Mouse (Mus musculus) cerebellum, adult 18-20 months (tissue): ENCODE results near the gene Rpl9-ps1.

Source experiments
- DNase-seq, 2 experiments: peaks; one replicate each; pipeline ENCODE4 v3.0.0; 2021

Gene Rpl9-ps1

GRCm38 (mm10) chr11:83645521-83645920, at the start of gene Rpl9-ps1:
Rpl9-ps1 (minus strand) TSS chr11:83645621.
- no peak for DNase-seq

- no peak for DNase-seq
Measured at GRCm38 (mm10) chr11:83692008-83692407, 46.6 kb upstream of the Rpl9-ps1 start.

DNA sequence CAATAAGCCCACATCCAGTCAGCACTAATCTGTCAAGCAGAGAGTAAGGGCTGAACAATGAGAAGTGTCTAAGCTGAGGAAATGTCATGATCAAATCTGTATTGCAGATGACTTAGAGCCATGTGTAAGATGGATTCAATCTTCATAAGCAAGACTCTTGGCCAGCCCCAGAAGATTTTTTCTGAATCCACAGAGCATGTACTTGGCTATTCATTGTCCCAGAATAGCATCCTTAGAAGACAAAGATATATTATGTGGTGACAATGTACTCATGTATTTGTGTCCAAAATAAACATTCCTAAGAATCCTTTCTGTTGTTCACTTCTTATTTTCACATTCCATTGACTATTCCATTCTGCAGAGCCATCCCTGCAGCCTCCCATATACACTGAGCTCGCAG, 44.5 kb upstream of the Rpl9-ps1 start:
- no peak for DNase-seq

DNA sequence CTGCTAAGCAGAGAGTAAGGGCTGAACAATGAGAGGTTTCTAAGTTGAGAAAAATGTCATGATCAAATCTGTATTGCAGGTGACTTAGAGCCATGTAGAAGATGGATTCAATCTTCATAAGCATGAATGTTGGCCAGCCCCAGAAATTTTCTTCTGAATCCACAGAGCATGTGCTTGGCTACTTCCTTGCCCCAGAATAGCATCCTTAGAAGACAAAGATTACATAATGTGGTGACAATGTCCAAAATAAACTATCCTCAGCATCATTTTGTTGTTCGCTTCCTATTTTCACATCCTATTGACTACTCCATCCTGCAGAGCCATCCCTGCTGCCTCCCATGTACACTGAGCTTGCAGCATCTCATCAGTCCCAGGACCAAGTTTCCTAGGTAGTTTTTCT, 30.2 kb upstream of the Rpl9-ps1 start:
- no peak for DNase-seq

- DNase-seq = no peak
Measured at GRCm38 (mm10) chr11:83671743-83672142, 26.3 kb upstream of the Rpl9-ps1 start.

GRCm38 (mm10) chr11:83663532-83663931, 18.1 kb upstream of the Rpl9-ps1 start:
- DNase-seq = no peak

DNA sequence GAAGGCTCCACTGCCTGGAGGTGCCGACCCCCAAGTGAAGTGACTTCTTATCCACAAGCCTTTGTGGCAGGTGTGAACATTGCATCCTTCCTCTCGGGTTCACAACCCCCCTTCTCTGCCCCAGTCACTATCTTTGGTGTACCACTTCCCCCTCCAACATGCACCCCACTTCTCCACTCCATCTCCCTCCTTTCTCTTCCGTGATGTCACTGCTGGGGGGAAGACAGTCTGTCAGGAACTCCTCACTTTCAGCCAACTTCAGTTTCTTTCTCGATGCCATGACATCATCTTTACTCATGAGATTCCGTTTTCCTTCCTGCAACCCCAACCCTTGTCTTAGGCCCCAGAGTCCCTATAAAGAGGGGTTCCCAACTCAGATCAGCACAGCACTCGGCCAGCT, 16.8 kb upstream of the Rpl9-ps1 start, which contains the start of gene Ccl4:
Gene Ccl4, plus strand, starts transcription at position 381 of the 400 bp plus-strand sequence.
- no peak for DNase-seq

- DNase-seq = no peak
Measured at GRCm38 (mm10) chr11:83658797-83659196, 13.4 kb upstream of the Rpl9-ps1 start.

DNA sequence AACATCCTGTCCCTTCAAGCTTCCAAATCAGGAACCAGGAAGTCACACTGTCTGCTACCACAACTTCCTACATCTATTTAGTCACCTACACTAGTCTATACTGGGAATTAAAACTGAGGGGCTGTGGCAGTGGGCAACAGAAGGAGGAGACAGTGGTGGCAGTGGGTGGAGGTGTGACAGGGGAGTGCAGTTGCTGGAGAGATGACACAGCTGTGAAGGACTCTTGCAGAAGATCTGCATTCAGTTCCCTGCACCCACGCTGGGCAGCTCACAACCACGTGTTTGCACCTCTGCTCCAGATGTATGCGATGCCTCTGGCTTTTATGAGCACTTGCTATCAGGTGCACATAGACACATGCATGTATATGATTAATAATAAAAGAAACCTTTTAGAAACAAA, 12.1 kb upstream of the Rpl9-ps1 start:
- DNase-seq = no peak

- no peak for DNase-seq
Measured at GRCm38 (mm10) chr11:83654606-83655005, 9.2 kb upstream of the Rpl9-ps1 start.

DNA sequence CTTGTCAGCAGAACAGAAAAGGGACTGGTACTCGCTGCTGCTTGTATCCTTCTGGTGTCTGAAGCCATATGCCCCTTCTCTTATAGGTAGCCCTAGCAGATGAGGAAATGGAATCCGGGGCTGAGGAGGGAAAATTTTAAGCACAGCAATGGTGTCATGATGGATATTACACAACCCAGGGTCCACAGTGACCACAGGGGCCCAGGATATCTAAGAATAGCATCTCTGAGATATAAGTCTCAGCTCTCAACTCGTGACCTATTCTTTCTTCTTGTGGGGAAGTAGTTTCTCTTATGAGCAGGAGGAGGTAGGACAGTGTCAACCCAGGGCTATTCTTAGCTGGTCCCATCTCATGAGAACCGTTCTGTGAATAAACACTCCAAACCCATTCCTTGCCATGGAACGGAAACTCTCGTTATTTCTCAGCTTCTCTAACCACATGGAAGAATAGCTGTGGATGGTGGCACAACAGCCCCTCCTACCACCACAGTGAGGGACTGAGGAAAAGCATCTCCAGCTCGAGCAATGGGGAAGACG, 4.0 kb upstream of the Rpl9-ps1 start, which contains the start of gene Ccl3:
Gene Ccl3, minus strand, starts transcription at position 51 of the 537 bp plus-strand sequence.
- DNase-seq = no peak

- no peak for DNase-seq
Measured at GRCm38 (mm10) chr11:83646356-83647149, 1.1 kb upstream of the Rpl9-ps1 start.

DNA sequence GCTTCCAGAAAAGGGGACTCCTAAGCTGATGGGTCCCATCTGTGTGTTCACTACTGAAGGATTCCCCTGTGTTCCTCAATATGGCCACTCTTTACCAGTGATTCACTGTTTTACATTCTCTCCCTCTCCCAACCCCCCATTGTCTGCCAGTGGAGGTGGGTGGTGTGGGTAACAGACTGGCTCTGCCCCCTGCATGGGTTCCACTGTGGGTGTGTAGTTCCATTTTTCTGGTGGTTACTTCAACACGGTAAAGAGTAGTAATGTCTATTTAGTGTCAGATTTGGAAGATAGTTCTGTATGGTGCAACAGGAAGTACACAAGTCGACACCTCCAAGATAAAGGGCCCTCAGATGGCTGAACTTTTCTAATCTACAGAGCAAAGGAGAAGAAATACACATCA, 4.2 kb downstream of the Rpl9-ps1 start:
- no peak for DNase-seq

DNA sequence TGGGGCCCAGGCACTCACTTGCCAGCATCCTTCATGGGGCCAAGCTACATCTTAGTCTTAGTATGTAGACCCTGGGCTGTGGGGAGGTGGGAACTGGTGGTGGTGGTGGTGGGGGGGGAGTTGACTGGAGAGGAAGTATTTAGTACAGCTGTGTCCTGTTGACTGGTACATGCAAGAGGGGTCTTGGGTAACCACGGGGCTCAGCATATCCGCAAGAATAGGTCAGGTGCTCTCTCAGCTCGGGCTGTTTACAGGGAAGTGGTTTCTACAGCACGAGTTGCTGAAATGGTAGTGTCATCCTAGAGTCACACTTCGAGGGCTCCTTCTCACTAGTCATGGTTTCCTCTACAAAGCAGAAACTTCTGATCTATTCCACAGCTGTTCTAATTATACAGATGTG, 5.3 kb downstream of the Rpl9-ps1 start:
- DNase-seq = no peak

- no peak for DNase-seq
Measured at GRCm38 (mm10) chr11:83639533-83639932, 5.9 kb downstream of the Rpl9-ps1 start.

DNA sequence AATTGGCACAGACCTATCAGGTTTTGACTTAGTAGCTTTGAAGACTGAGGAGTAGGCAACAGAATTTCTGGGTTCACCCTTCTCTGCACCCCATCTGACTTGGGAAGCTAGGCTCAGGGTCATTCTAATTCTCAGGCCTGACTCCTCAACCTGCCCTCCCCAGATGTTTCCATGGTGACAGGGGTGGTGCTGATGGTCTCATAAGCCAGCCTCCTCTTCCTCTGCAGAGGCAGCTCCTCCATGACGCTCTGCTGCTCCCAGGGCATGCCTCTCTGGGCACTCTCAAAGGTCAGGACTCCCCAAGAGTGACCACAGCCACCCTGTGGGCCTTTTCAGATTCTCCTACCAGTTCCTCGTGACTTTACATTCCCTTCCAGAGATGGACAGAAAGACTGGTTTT, 6.5 kb downstream of the Rpl9-ps1 start:
- no peak for DNase-seq

- no peak for DNase-seq
Measured at GRCm38 (mm10) chr11:83636742-83637235, 8.6 kb downstream of the Rpl9-ps1 start.

DNA sequence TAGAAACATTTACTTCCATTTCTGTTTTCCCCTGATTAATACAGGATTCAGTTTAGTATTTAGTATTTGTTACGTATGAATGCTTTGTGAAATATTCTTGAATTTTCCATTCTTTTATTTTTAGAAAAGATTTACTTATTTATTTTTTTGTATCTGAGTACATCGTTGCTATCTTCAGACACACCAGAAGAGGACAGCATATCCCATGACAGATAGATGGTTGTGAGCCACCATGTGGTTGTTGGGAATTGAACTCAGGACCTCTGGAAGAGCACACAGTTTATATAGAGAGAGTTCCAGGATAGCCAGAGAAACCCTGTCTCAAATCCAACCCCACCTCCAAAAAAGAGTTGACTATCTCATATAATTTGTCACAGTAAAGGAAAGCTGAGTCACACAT, 10.5 kb downstream of the Rpl9-ps1 start:
- DNase-seq = no peak

DNA sequence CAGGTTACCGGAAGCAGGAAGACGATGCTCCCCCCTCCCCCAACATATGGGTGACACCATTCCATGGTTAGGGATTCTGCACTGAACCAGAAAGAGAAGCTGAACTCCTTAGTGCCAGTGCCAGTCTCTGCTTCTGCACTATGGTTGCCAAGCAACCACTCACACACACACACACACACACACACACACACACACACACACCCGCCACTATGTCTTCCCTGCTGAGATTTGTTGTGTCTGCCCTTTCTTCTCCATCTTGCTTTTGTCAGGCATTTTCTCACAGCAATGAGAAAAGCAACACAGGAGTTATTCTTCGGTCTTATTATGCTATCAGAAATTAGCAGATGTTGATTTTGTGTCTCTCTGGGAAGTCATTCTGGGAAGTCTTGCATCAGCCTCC, 11.0 kb downstream of the Rpl9-ps1 start:
- no peak for DNase-seq

DNA sequence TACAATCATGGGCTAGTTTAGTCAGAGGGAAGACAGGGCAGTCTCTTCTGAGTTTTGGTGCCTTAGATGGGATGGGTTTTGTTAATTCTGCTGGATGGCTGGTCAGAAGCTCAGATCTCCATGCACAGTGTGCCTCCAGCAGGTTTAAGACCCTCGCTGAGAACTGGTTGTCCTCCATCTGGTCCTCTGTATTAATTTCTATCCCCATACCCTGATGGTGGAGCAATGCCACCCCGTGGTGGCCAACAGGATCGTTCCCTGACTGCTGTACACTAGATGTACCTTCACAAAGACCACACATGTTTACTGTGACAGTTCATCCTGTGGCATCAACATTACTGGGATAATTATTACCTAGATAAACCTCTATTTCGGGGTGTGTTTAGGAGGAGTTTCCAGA, 12.7 kb downstream of the Rpl9-ps1 start:
- DNase-seq = no peak

GRCm38 (mm10) chr11:83631065-83631464, 14.4 kb downstream of the Rpl9-ps1 start:
- no peak for DNase-seq

- DNase-seq = no peak
Measured at GRCm38 (mm10) chr11:83630630-83631029, 14.8 kb downstream of the Rpl9-ps1 start.

- DNase-seq = no peak
Measured at GRCm38 (mm10) chr11:83628808-83629207, 16.6 kb downstream of the Rpl9-ps1 start.

DNA sequence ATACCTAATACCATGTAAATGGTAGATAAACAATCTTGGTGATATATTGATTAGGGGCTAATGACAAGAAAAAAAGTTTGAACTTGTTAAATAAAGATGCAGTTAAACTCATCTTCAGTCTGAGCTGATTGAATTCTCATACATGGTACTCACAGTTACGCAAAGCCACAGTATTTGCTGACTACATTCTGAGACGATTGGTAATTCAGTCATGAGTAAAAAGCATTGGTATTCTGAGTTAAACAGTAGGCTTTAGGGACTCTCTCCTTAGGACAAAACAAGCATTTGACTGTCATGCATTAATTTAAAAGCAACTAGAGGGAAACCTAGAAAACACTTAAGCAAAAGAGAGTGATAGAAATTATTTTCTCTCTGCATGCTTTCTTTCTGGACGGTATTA, 21.8 kb downstream of the Rpl9-ps1 start:
- DNase-seq = no peak
